Mouse (Mus musculus): ENCODE data around the gene Wdr20.
"Not testable (repeated sequence)": the region's sequence is repeated elsewhere in the genome, so short reads cannot be mapped to it uniquely, and the experiment has no call there.

Wdr20 gene

DNA sequence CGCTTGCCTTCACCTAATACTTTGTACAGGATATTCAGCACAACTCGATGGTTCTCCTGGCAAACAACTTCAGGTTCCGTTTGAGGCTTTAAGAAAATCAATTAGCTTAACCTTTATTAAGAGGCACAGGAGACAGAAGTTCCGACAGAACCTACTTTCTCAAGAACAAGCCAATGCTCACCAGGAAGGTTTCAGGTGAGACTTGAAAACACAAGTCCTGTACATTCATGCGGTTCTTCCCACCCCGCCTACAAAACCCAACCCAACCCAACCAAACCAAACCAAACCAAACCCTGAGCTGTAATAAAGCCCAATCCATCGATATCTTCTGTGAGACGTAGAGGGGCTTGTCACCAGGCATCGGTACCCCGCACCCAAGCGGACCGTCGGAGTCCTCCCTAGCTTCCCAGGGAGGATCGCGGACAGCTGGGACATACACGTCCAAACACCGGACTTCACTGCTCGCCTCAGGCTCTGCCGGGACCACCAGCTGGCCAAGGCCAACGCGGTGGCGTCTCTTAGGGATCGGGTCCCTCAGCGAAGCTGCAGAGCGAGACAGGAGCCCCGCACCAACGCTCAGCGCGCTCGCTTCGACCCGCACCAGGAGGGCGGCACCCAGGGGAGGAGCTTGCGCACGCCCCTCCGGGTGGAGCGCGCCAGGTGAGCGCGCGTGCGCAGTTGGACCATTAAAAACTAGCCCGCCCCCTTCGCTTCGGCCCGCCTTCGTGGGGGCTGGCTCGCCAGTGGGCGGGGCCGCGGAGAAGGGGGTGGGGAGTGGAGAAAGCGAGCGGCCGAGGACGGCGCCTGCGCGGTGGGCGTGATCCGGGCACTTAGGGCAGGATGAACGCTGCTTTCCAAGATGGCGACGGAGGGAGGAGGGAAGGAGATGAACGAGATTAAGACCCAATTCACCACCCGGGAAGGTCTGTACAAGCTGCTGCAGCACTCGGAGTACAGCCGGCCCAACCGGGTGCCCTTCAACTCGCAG lies at the start of gene Wdr20:
Gene Wdr20, plus strand, starts transcription at position 775 of the 988 bp plus-strand sequence.
- peak; percentile 95 for DNase-seq (ENCODE audit: low read depth)

GRCm38 (mm10) chr12:110688921-110689320 lies 48.8 kb upstream of the Wdr20 start:
- DNase-seq (ENCODE audit: low read depth) = peak; percentile 28

DNA sequence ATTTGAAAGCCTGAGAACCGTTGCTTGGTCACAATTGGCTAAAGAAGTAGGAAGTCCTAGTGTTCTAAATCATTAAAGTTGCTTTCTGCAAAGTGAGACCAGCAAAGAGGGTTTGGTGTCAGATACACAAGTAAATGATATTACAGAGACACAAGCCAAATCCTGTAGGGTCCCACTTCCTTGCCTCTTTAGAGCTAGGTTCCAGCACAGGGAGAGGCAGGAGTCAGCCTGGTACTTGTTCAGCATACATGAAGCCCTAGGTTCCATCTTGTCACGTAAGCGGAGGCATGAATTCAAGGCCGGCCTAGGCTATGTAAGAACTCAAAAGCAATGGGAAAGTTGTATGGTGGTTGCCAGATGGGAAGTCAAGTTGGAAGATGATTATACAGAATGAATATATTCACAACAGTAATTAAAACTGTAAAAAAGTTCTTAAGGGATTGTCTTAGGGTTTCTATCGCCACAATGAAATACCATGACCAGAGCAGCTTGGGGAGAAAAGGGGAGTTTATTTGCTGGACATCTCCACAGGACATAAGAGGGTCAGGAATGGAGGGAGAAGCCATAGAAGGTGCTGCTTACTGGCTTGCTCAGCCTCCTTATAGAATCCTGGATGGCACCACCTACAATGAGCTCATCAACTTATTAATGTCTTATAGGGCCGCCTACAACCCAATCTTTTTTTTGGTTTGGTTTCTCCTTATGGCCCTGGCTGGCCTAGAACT lies 47.7 kb upstream of the Wdr20 start:
- peak; percentile 31 for DNase-seq (ENCODE audit: low read depth)

- DNase-seq (ENCODE audit: low read depth) = not testable (repeated sequence)
Observed at GRCm38 (mm10) chr12:110693378-110693777, 44.4 kb upstream of the Wdr20 start.

GRCm38 (mm10) chr12:110695676-110696171 lies 42.0 kb upstream of the Wdr20 start:
- peak; percentile 49 for DNase-seq (ENCODE audit: low read depth)

- DNase-seq (ENCODE audit: low read depth) = peak; percentile 98
Observed at GRCm38 (mm10) chr12:110696173-110696974, 41.4 kb upstream of the Wdr20 start.

- DNase-seq (ENCODE audit: low read depth) = no peak
Observed at GRCm38 (mm10) chr12:110696975-110697400, 40.8 kb upstream of the Wdr20 start.

- peak; percentile 66 for DNase-seq (ENCODE audit: low read depth)
Observed at GRCm38 (mm10) chr12:110697457-110697856, 40.3 kb upstream of the Wdr20 start.

- no peak for DNase-seq (ENCODE audit: low read depth)
Observed at GRCm38 (mm10) chr12:110698080-110698479, 39.7 kb upstream of the Wdr20 start.

GRCm38 (mm10) chr12:110698523-110699170 lies 39.1 kb upstream of the Wdr20 start:
- peak; percentile 93 for DNase-seq (ENCODE audit: low read depth)

- no peak for DNase-seq (ENCODE audit: low read depth)
Observed at GRCm38 (mm10) chr12:110699171-110699547, 38.6 kb upstream of the Wdr20 start.

- DNase-seq (ENCODE audit: low read depth) = peak; percentile 35
Observed at GRCm38 (mm10) chr12:110700730-110701129, 37.0 kb upstream of the Wdr20 start.

- peak; percentile 93 for DNase-seq (ENCODE audit: low read depth)
Observed at GRCm38 (mm10) chr12:110701363-110701762, 36.4 kb upstream of the Wdr20 start.

DNA sequence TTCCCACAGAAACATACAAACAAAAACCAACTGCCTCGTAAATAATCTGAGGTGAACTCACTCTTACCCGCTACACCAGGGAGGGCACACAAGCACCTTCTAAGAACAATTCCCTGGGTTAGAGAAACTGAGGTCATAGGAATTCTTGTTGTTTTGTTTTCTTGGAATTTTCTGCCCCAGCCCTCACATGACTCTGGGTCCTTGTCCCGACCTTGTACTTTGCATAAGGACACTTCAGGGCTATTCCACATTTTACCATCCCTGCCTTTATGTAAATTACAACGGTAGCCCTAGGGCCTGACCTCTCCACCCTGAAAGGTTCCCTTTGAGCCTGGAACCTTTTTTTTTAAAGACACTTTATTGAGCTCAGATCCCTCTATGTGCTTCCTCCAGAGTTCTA lies 35.2 kb upstream of the Wdr20 start, which contains the start of gene Hsp90aa1:
Gene Hsp90aa1, minus strand, starts transcription at position 173 of the 400 bp plus-strand sequence.
- no peak for DNase-seq (ENCODE audit: low read depth)

DNA sequence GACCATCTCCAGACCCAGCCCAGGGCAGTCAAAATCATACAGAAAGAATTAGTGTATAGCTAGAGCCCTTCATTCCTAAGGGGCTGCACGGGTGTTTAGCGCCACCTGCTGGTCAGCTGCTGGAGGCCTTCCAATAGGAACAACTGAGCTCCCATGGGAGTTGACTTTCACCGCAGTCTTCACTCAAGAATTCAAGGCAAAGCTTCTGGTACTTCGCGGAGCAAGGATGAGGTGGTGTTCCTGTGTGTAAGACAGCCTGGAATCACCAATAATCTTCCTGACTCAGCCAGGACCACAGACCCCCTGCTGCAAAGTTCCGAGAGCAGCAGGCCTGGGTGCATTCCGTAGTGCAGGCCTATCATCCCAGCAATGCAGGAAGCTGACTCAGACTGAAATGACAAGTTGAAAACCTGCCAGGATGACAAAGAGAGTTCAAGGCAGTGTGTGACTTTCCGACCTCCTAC lies 34.7 kb upstream of the Wdr20 start:
- peak; percentile 98 for DNase-seq (ENCODE audit: low read depth)

DNA sequence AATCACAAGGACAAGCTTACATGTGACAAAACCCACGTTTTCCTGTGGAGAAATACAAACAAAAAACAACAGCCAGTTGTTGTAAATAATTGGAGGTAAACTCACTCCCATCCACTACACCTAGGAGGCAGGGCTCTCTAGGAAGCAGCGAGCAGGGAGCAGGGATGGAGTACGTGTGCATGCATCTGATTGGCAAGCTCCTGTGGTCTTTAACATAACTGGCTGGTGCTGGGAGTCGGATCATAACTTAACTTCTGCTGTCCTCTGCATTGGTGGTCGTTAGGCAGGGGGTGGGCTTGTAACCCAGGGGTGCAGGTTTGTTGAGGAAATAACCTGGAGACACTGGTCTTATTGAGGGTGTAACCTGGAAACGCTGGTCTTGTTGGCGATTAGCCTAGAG lies 34.1 kb upstream of the Wdr20 start:
- no peak for DNase-seq (ENCODE audit: low read depth)

GRCm38 (mm10) chr12:110705419-110705818 lies 32.3 kb upstream of the Wdr20 start:
- not testable (repeated sequence) for DNase-seq (ENCODE audit: low read depth)

DNA sequence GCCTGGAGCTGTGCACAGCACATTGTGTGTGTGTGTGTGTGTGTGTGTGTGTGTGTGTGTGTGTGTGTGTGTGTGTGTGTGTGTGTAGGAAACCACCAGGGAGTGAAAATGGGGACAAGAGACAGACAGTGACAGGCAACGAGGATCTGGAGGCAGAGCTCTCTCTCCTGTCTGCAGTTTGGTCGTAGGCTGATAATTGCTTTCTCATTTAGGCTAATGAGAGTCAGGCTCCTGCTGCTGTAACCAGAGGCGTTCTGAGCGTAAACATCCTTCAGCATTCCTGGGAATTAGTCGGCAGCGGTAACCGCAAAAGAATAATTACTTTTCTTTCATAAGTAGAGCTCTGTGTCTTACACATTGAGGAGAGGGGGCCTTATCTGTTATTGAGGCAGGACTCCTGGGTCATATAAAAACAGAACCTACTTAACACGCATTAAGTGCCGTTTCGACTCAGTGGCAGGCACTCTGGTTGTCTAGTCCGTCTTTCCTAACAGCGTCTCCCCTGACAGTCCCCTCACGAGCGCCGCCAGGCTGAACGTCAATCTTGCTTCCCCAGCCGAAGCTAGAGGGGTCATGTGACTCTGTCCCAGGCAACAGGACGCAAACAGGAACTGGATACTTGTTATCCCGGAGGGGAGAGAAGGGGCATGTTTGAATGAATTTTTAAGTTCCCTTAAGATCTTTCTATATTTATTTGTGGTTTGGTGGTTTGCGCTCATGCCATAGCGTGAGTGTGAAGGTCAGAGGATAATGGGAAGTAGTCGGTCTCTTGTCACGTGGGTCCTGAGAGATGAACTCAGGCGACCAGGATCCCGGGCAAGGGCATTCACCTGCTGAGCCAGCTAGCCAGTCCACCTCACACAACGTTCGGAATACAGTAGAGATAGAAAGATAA lies 31.2 kb upstream of the Wdr20 start:
- peak; percentile 85 for DNase-seq (ENCODE audit: low read depth)

GRCm38 (mm10) chr12:110707451-110707850 lies 30.3 kb upstream of the Wdr20 start:
- no peak for DNase-seq (ENCODE audit: low read depth)

DNA sequence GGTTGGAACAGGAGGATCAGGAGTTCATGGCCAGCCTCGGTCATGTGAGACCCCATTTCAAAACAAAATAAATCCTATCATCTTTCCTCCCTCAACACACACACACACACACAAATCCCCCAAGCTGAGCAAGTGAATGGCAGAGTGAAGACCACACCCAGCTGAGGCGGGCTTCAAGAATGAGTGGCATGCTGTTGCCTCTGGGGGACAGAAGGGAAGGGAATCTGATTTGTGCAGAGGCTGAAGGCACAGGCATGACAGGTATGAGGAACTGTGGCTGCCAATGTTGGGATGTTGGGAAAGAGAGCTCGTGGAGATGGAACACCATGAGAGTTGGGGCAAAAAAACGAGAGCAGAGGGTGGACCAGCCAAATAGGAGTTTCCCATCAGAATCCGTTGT lies 26.5 kb upstream of the Wdr20 start:
- no peak for DNase-seq (ENCODE audit: low read depth)
